Mouse (Mus musculus) ES-E14 (cell line): ENCODE measurements around the gene Ptprr. TPM values are rescaled to one million over a fixed set of nuclear protein-coding genes. Genes with fewer than 3 reads are reported as not detected.

Experiments used
- DNase-seq: peaks from one replicate; pipeline ENCODE4 v3.0.0-alpha.2; 2013; ENCODE audit warnings: low read depth, low spot score
- H3K27ac ChIP-seq: 2 replicates; pipeline ENCODE4 v1.5.1; 2012; ENCODE audit warnings: low read depth, mild to moderate bottlenecking, low read length, moderate library complexity, mixed read lengths; ENCODE audit not compliant: poor library complexity, insufficient read depth, severe bottlenecking
- H3K36me3 ChIP-seq: 2 replicates; pipeline ENCODE4 v1.6.1; 2012; ENCODE audit warnings: mild to moderate bottlenecking, low read length, moderate library complexity, mixed read lengths; ENCODE audit not compliant: control insufficient read depth, poor library complexity, insufficient read depth, severe bottlenecking
- H3K4me1 ChIP-seq, 2 experiments: fragments of 150-350 bp in 1 of 2; sonication (generic) in 1 of 2; 2 replicates each; pipeline ENCODE4 v1.6.1; 2012; ENCODE audit warnings: low read length in 2 of 2, mild to moderate bottlenecking in 1 of 2, mixed read lengths in 1 of 2; ENCODE audit not compliant: control insufficient read depth in 2 of 2, insufficient read depth in 2 of 2, poor library complexity in 1 of 2
- H3K4me3 ChIP-seq, 2 experiments: fragments of 150-350 bp in 1 of 2; sonication (generic) in 1 of 2; 2 replicates each; pipeline ENCODE4 v1.5.1; 2012; ENCODE audit warnings: low read length in 2 of 2, low read depth in 1 of 2, mild to moderate bottlenecking in 1 of 2, mixed read lengths in 1 of 2; ENCODE audit not compliant: insufficient read depth in 1 of 2, poor library complexity in 1 of 2, severe bottlenecking in 1 of 2
- H3K9ac ChIP-seq: 2 replicates; pipeline ENCODE4 v1.6.1; 2012; ENCODE audit warnings: low read depth, mild to moderate bottlenecking, low read length, mixed read lengths; ENCODE audit not compliant: poor library complexity, insufficient read depth, severe bottlenecking
- H3K9me3 ChIP-seq: fragments of 150-350 bp; sonication (generic); 2 replicates; pipeline ENCODE4 v1.6.1; 2012; ENCODE audit warnings: low read depth, mild to moderate bottlenecking, low read length; ENCODE audit not compliant: control insufficient read depth, insufficient read depth
- CHD2 ChIP-seq: IDR thresholded peaks from 2 replicates; pipeline ENCODE4 v1.6.1; 2014; ENCODE audit warnings: mild to moderate bottlenecking, low read depth, low read length, inconsistent platforms
- HCFC1 ChIP-seq: IDR thresholded peaks from 2 replicates; pipeline ENCODE4 v1.6.1; 2012; ENCODE audit warnings: low read length, inconsistent platforms, borderline replicate concordance; ENCODE audit not compliant: insufficient read depth
- MAFK ChIP-seq: IDR thresholded peaks from 2 replicates; pipeline ENCODE4 v1.6.1; 2014; ENCODE audit warnings: mild to moderate bottlenecking, low read depth, low read length, inconsistent platforms; ENCODE audit not compliant: insufficient read depth
- ZC3H11A ChIP-seq: IDR thresholded peaks from 2 replicates; pipeline ENCODE4 v1.6.1; 2012; ENCODE audit warnings: low read depth, mild to moderate bottlenecking, inconsistent platforms, low read length, borderline replicate concordance
- ZNF384 ChIP-seq: IDR thresholded peaks from 2 replicates; pipeline ENCODE4 v1.6.1; 2012; ENCODE audit warnings: low read depth, low read length, inconsistent platforms
- in situ Hi-C, 2 experiments: fragments of 600-800 bp; cut with MboI; formaldehyde crosslinking; loops; one replicate each; pipeline ENCODE4 v1.15.1; 2025; ENCODE audit warnings: low sequenced_read_pairs in 2 of 2, inconsistent platforms in 1 of 2; ENCODE audit not compliant: unreplicated experiment in 2 of 2
- total RNA-seq: library from RNA; depleted of rRNA; stranded (reverse); fragments of 300-350 nt; gene quantifications from 2 replicates; pipeline ENCODE4 v1.2.3, GENCODE M21; 2012

Gene Ptprr
- total RNA-seq, 1 experiment = 0.13 TPM

- no peaks in the 10 kb centered on the region for H3K9me3 ChIP-seq
- H3K27ac ChIP-seq = no peak overlapping the region
- no peaks in the 10 kb centered on the region for H3K36me3 ChIP-seq
- in situ Hi-C loops = no loop called here
- H3K9ac ChIP-seq = no peak overlapping the region
- peaks cover 0 to 2% of the 10 kb centered on the region in 2 experiments; a peak in 3 of 4 replicates for H3K4me1 ChIP-seq
- no peak for DNase-seq
- TF ChIP-seq ZNF384 = no peak
- TF ChIP-seq MAFK = 0 out of 2 replicates have a peak, but pooled peaks have one; percentile 20
- TF ChIP-seq HCFC1 = no peak
- TF ChIP-seq CHD2 = no peak
- TF ChIP-seq ZC3H11A = no peak
- no peak overlapping the region for H3K4me3 ChIP-seq
These were observed 242.8 kb downstream of the Ptprr start for GRCm38 (mm10) chr10:116260658-116261433.

GRCm38 (mm10) chr10:116261559-116261958 lies 243.5 kb downstream of the Ptprr start:
- H3K27ac ChIP-seq = no peak overlapping the region
- no peak for DNase-seq
- no peak overlapping the region for H3K9ac ChIP-seq

GRCm38 (mm10) chr10:116264521-116264920 lies 246.5 kb downstream of the Ptprr start:
- Histone ChIP-seq H3K36me3 (no peaks in the 10 kb centered on the region), H3K9me3 (no peaks in the 10 kb centered on the region), H3K27ac (no peak overlapping the region), H3K9ac (no peak overlapping the region), H3K4me3 (no peak overlapping the region), H3K4me1 (peaks cover 2% of the 10 kb centered on the region in 2 experiments)
- DNase-seq = no peak
- no peak for TF ChIP-seq HCFC1
- no peak for TF ChIP-seq CHD2
- TF ChIP-seq ZC3H11A = no peak
- TF ChIP-seq ZNF384 = no peak
- TF ChIP-seq MAFK = no peak
- in situ Hi-C loops = no loop called here

More at GRCm38 (mm10) chr10:116261559-116261958, 243.5 kb downstream of the Ptprr start:
- H3K9me3 ChIP-seq = no peaks in the 10 kb centered on the region
- H3K36me3 ChIP-seq = no peaks in the 10 kb centered on the region
- in situ Hi-C loops = no loop called here
- no peak for TF ChIP-seq HCFC1
- TF ChIP-seq ZC3H11A = no peak
- no peak for TF ChIP-seq MAFK
- TF ChIP-seq CHD2 = no peak
- TF ChIP-seq ZNF384 = no peak
- H3K4me3 ChIP-seq = no peak overlapping the region
- peaks cover 0 to 2% of the 10 kb centered on the region in 2 experiments; a peak in 3 of 4 replicates for H3K4me1 ChIP-seq

- no peaks in the 10 kb centered on the region for H3K9me3 ChIP-seq
- no peak overlapping the region for H3K9ac ChIP-seq
- TF ChIP-seq HCFC1 = no peak
- TF ChIP-seq ZC3H11A = no peak
- TF ChIP-seq CHD2 = no peak
- no peak for TF ChIP-seq MAFK
- no peak for TF ChIP-seq ZNF384
- in situ Hi-C loops = no loop called here
- no peak for DNase-seq
- H3K27ac ChIP-seq = no peak overlapping the region
- H3K36me3 ChIP-seq = no peaks in the 10 kb centered on the region
- H3K4me1 ChIP-seq = peaks cover 0 to 2% of the 10 kb centered on the region in 2 experiments; a peak in 1 of 4 replicates
- H3K4me3 ChIP-seq = no peak overlapping the region
These were observed 248.8 kb downstream of the Ptprr start for GRCm38 (mm10) chr10:116266561-116267433.
